ENCODE assay signal across 18 mouse cellular contexts in the genomic region with DNA sequence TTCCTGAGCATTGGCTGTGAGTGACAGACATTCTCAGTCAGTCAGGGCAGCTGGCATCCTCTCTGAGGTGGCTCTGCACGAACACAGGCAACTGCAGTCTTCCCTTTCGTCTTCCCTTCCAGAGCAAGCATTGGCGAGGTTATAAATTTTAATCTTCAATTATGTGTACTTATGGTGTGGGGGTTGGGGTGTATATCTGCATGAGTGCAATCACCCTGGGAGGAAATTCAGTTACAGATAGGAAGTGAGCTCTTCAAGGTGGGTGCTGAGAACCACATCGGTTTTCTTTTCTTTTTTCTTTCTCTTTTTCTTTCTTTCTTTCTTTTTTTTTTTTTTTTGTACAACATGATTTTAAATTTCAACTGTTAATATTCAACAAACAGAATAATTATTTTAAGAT. TPM values are rescaled to one million over a fixed set of nuclear protein-coding genes. Genes with fewer than 3 reads are reported as not detected.
"Had no signal": no experiment of that assay in that cellular context is flagged by ENCODE, and none has a peak within 500 bp of the region (broad histone marks: within the 10 kb centered on the region; RNA-seq: fewer than 3 reads in every experiment).

No protein-coding gene starts in this region.

- H3K9me3 ChIP-seq: lung, embryonic 15.5 days; neural tube, embryonic 12.5 days; stomach, embryonic 15.5 days had no signal

- H3K4me3 ChIP-seq: lung, embryonic 15.5 days; megakaryocyte, embryonic 14.5 days; neural tube, embryonic 12.5 days; stomach, embryonic 15.5 days had no signal

- ATAC-seq: lung, postnatal 0 days had no signal

- H3K4me1 ChIP-seq: lung, embryonic 15.5 days; neural tube, embryonic 12.5 days; stomach, embryonic 15.5 days had no signal

- H3K27me3 ChIP-seq: lung, embryonic 15.5 days; neural tube, embryonic 12.5 days; stomach, embryonic 15.5 days had no signal

- H3K9ac ChIP-seq: liver, embryonic 14.5 days; lung, embryonic 15.5 days; neural tube, embryonic 12.5 days; stomach, embryonic 15.5 days had no signal

- H3K27ac ChIP-seq: liver, embryonic 14.5 days; lung, embryonic 15.5 days; macrophage; neural tube, embryonic 12.5 days; stomach, embryonic 15.5 days; stomach, postnatal 0 days had no signal

- H3K36me3 ChIP-seq: lung, embryonic 15.5 days; neural tube, embryonic 12.5 days; stomach, embryonic 15.5 days had no signal

- DNase-seq: lung, adult 2 months; lung, postnatal 14 days; lung, postnatal 36 days; midbrain, embryonic 14.5 days; right cerebral cortex, postnatal 14 days; thymus, adult 2 months; thymus, postnatal 25 days; thymus, postnatal 4 days had no signal

- H3K4me2 ChIP-seq: lung, embryonic 15.5 days; neural tube, embryonic 12.5 days; stomach, embryonic 15.5 days had no signal

RNA-seq across cellular contexts. Expression of a gene that starts 32.0 kb away (rescaled TPM):
- total RNA-seq: megakaryocyte progenitor cell, adult 5-6 weeks; neutrophil, adult 5-6 weeks had no signal
- polyA plus RNA-seq: macrophage; thymus, adult 2 months had no signal
